Mouse (Mus musculus): ENCODE data around the gene Gm42906. TPM values are rescaled to one million over a fixed set of nuclear protein-coding genes. Genes with fewer than 3 reads are reported as not detected.

The Gm42906 gene
- polyA plus RNA-seq, 1 experiment = not detected

DNA sequence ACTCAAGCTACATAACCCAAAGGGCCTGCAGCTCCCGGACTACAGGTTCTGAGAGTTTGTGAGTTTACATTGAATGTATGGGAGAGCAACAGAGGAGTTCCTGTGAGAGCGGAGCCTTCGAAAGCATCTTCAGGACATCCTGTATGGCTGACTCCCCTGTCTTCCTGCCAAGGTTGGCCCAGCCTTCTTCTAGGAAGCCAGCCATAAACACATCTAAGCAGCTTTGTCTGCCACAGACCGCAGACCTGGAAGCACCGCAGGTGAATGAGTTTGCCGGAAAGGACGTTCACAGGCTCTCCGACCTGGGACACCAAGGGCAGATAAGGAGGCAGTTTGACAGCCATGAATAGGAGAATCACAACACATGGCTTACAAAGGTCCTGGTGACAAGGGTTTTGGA, 246.7 kb downstream of the Gm42906 start:
- Histone ChIP-seq H3K4me3 (ENCODE audit: insufficient read depth, poor library complexity, severe bottlenecking) (no peak overlapping the region), H3K79me2 (ENCODE audit: control insufficient read depth, insufficient read depth) (peaks cover 99% of the 10 kb centered on the region), H3K36me3 (ENCODE audit: control insufficient read depth, insufficient read depth) (peaks cover 5% of the 10 kb centered on the region), H3K27me3 (ENCODE audit: control insufficient read depth, insufficient read depth, insufficient read length) (no peaks in the 10 kb centered on the region), H3ac (ENCODE audit: control insufficient read depth, insufficient read length, low read depth) (no peak overlapping the region), H3K79me3 (ENCODE audit: low read depth) (peaks cover 65% of the 10 kb centered on the region)
- TF ChIP-seq USF1 (IDR thresholded peaks at IDR 0.05; ENCODE audit: low read depth) (no peak), MYOG (IDR thresholded peaks at IDR 0.05; ENCODE audit: control insufficient read depth, extremely low read depth, insufficient read length) (no peak), CTCF (IDR thresholded peaks at IDR 0.05; ENCODE audit: control insufficient read depth, insufficient read depth, insufficient read length) (no peak), FOSL1 (IDR thresholded peaks at IDR 0.05; ENCODE audit: insufficient read depth, low read length, poor library complexity, severe bottlenecking) (no peak), MYOD1 (IDR thresholded peaks at IDR 0.05; ENCODE audit: control insufficient read depth, insufficient read length, low read depth) (no peak), MAX (IDR thresholded peaks at IDR 0.05) (no peak), CEBPB (IDR thresholded peaks at IDR 0.05; ENCODE audit: low read depth) (no peak)

DNA sequence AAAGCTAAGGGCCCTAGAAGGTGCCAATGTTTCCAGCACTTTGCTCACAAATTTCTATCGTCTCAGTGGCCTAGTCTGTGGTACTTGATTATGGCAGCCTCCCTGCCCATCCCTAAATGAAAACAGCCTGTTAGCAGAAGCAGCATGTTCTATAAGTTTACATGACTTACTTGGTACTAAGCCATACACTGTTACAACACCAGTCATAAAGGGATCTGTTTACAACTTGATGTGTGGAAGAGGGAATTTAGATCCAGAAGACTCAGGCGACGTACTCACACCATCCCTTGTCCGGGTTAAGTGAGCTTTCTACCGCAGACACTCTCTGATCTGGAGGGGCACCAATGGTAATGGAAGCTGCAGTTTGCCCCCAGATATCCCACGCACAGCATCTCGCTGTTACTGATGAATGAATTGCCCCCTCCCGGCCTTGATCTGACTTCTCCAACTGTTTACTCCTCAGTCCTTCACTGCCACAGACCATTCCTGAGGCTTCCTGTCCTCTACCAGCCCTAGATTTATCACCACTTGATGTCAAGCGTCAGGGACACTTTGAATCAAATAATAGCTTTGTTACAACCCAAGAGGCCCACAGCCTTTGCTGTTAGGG, 247.7 kb downstream of the Gm42906 start:
- TF ChIP-seq USF1 (IDR thresholded peaks at IDR 0.05; ENCODE audit: low read depth) = no peak
- TF ChIP-seq CEBPB (IDR thresholded peaks at IDR 0.05; ENCODE audit: low read depth) = no peak
- TF ChIP-seq MYOD1 (IDR thresholded peaks at IDR 0.05; ENCODE audit: control insufficient read depth, insufficient read length, low read depth) = no peak
- no peak for TF ChIP-seq CTCF (IDR thresholded peaks at IDR 0.05; ENCODE audit: control insufficient read depth, insufficient read depth, insufficient read length)
- TF ChIP-seq MYOG (IDR thresholded peaks at IDR 0.05; ENCODE audit: control insufficient read depth, extremely low read depth, insufficient read length) = no peak
- TF ChIP-seq FOSL1 (IDR thresholded peaks at IDR 0.05; ENCODE audit: insufficient read depth, low read length, poor library complexity, severe bottlenecking) = no peak
- no peak for TF ChIP-seq MAX (IDR thresholded peaks at IDR 0.05)
- Histone ChIP-seq H3K79me2 (ENCODE audit: control insufficient read depth, insufficient read depth) (peaks cover 99% of the 10 kb centered on the region), H3K36me3 (ENCODE audit: control insufficient read depth, insufficient read depth) (peaks cover 5% of the 10 kb centered on the region)

DNA sequence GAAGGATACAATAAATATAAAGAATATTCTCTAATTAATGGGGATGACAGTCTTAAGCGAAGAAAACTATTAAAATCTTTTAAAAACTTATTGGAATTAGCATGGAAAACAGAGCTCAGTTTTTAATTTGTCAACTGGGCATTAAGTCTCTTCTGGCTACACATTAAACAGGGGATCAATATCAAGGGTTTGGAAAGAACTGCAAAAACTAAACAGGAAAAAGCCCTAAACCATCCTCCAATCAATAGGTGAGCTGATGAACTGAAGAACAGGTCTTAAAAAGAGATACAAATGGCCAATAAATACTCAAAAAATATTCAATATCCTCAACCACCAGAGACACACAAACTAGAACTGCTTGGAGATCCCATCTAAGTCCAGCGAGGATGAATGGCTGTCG, 250.8 kb downstream of the Gm42906 start:
- H3K27me3 ChIP-seq (ENCODE audit: control insufficient read depth, insufficient read depth, insufficient read length) = no peaks in the 10 kb centered on the region
- no peak overlapping the region for H3K4me3 ChIP-seq (ENCODE audit: insufficient read depth, poor library complexity, severe bottlenecking)
- H3K36me3 ChIP-seq (ENCODE audit: control insufficient read depth, insufficient read depth) = peaks cover 5% of the 10 kb centered on the region
- no peak overlapping the region for H3ac ChIP-seq (ENCODE audit: control insufficient read depth, insufficient read length, low read depth)
- TF ChIP-seq USF1 (IDR thresholded peaks at IDR 0.05; ENCODE audit: low read depth) (no peak), MYOD1 (IDR thresholded peaks at IDR 0.05; ENCODE audit: control insufficient read depth, insufficient read length, low read depth) (no peak), CEBPB (IDR thresholded peaks at IDR 0.05; ENCODE audit: low read depth) (no peak), FOSL1 (IDR thresholded peaks at IDR 0.05; ENCODE audit: insufficient read depth, low read length, poor library complexity, severe bottlenecking) (no peak), MAX (IDR thresholded peaks at IDR 0.05) (no peak), CTCF (IDR thresholded peaks at IDR 0.05; ENCODE audit: control insufficient read depth, insufficient read depth, insufficient read length) (no peak), MYOG (IDR thresholded peaks at IDR 0.05; ENCODE audit: control insufficient read depth, extremely low read depth, insufficient read length) (no peak)
- peaks cover 98% of the 10 kb centered on the region for H3K79me2 ChIP-seq (ENCODE audit: control insufficient read depth, insufficient read depth)
- H3K79me3 ChIP-seq (ENCODE audit: low read depth) = peaks cover 48% of the 10 kb centered on the region

More for the DNA sequence above, 247.7 kb downstream of the Gm42906 start:
- peaks cover 70% of the 10 kb centered on the region for H3K79me3 ChIP-seq (ENCODE audit: low read depth)
- no peaks in the 10 kb centered on the region for H3K27me3 ChIP-seq (ENCODE audit: control insufficient read depth, insufficient read depth, insufficient read length)
- no peak overlapping the region for H3ac ChIP-seq (ENCODE audit: control insufficient read depth, insufficient read length, low read depth)
- H3K4me3 ChIP-seq (ENCODE audit: insufficient read depth, poor library complexity, severe bottlenecking) = no peak overlapping the region

DNA sequence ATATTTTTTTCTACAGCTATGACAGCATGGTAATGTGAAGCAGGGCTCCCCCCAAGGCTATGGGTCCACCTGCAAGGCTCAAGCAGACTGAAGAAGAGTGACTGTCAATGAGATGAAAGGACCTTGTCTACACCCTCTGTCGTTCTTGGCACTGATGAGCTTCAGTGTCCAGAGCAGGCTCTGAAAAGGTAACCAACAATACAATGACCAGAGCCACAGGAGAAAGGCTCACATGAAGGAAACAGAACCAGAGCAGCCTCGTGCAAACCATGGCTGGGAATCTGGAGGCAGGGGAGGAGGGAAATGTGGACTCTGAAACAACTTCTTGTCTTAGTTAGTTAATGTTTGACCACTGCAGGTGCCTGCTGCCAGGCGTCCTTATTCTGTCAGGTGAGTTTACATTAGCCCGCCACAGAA, 252.1 kb downstream of the Gm42906 start:
- Histone ChIP-seq H3K27me3 (ENCODE audit: control insufficient read depth, insufficient read depth, insufficient read length) (no peaks in the 10 kb centered on the region), H3K79me3 (ENCODE audit: low read depth) (peaks cover 48% of the 10 kb centered on the region), H3ac (ENCODE audit: control insufficient read depth, insufficient read length, low read depth) (no peak overlapping the region), H3K79me2 (ENCODE audit: control insufficient read depth, insufficient read depth) (peaks cover 98% of the 10 kb centered on the region), H3K36me3 (ENCODE audit: control insufficient read depth, insufficient read depth) (no peaks in the 10 kb centered on the region), H3K4me3 (ENCODE audit: insufficient read depth, poor library complexity, severe bottlenecking) (no peak overlapping the region)
- TF ChIP-seq CTCF (IDR thresholded peaks at IDR 0.05; ENCODE audit: control insufficient read depth, insufficient read depth, insufficient read length) (no peak), USF1 (IDR thresholded peaks at IDR 0.05; ENCODE audit: low read depth) (no peak), CEBPB (IDR thresholded peaks at IDR 0.05; ENCODE audit: low read depth) (no peak)

DNA sequence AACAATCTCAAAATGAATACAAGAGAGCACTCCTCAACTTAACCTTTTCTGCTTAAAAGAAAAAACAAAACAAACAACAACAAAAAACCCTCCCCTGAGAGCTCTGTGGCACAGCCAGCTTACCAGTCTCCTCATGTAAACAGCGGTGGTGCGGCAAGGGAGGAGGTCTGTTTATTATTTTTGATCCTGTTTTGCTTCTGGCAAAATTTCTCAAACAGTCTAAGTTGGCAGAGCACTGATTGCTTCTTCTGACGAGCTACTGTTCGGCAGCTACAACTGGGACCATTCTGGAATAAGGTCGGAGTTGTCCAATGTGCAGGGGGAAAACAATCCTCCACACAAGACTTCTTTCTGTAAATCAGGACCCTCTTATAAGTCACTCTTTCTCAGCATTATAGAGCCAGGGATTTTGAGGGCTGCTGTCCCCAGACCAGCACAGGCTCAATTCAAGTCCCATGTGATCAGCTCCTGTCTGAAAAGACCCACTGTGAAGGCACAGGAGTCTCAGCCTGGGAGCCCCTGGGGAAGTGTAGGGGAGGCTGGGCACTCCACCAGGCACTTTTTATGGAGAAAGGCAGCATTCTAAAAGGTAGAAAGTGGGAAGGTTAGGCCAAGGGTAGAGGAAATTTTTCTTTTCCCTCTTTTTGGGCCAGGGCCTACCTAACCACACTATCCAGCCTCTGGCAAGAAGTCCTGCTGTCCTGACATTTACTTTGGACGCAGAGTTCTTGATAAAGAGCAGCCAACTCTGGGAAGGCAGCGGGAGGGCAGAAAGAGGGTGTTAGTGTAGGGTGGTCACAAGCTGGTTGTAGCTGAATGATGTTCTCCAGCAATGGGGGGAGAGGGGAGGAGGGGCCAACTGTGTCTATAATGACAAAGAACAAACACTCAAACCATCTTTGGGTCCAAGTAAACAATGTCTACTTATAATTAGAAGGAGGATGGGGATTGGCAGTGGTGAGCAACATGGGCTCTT, 253.2 kb downstream of the Gm42906 start:
- Histone ChIP-seq H3K79me2 (ENCODE audit: control insufficient read depth, insufficient read depth) (peaks cover 98% of the 10 kb centered on the region), H3K27me3 (ENCODE audit: control insufficient read depth, insufficient read depth, insufficient read length) (no peaks in the 10 kb centered on the region), H3ac (ENCODE audit: control insufficient read depth, insufficient read length, low read depth) (no peak overlapping the region), H3K36me3 (ENCODE audit: control insufficient read depth, insufficient read depth) (no peaks in the 10 kb centered on the region), H3K79me3 (ENCODE audit: low read depth) (peaks cover 50% of the 10 kb centered on the region), H3K4me3 (ENCODE audit: insufficient read depth, poor library complexity, severe bottlenecking) (no peak overlapping the region)
- no peak for TF ChIP-seq FOSL1 (IDR thresholded peaks at IDR 0.05; ENCODE audit: insufficient read depth, low read length, poor library complexity, severe bottlenecking)
- TF ChIP-seq MYOD1 (IDR thresholded peaks at IDR 0.05; ENCODE audit: control insufficient read depth, insufficient read length, low read depth) = no peak
- no peak for TF ChIP-seq USF1 (IDR thresholded peaks at IDR 0.05; ENCODE audit: low read depth)
- TF ChIP-seq MAX (IDR thresholded peaks at IDR 0.05) = no peak

Data from C2C12 (cell line).